Mouse (Mus musculus) cerebellum, adult 18-20 months (tissue): ENCODE results near the gene Kit.

Experiments used
- DNase-seq, 2 experiments: peaks; one replicate each; pipeline ENCODE4 v3.0.0; 2021

The Kit gene

DNA sequence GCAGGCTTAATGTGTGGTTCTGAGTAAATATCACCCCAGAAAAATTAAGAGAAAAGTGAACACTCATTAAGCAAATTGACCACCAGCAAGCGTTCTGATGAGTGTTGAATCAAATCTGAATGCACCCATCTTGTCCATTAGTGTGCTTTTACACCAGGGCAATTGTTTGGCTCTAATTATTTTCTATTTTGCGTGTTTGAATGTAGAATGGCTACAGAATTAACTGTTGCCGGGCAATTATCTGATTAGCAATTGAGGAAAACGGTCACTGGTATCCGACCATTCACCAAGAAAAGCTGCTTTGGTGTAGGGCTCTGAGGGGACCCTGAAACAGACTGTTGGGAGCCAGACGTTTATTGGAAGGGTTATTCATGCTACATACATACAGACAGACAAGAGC lies 16.2 kb downstream of the Kit start:
- no peak for DNase-seq

DNA sequence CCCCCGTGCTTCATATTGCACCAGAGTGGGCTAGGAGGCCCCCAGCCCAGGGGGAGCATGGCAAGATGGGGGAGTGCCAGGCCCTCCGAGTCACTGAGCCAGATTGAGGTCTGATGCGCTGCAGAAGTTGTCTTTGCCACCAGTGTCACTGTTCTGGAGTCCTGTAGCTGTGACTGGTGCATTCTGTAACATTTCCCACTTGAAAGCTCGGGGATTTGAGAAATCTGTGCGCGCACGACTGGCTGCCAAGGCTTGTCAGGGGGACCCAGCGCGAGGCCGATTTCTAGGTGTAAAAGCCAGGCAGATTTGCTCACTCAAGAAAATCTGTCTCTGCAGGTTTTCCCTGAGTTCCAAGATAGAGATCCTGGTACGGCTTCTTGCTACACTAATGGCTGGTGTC lies 16.9 kb downstream of the Kit start:
- DNase-seq, result no peak

DNA sequence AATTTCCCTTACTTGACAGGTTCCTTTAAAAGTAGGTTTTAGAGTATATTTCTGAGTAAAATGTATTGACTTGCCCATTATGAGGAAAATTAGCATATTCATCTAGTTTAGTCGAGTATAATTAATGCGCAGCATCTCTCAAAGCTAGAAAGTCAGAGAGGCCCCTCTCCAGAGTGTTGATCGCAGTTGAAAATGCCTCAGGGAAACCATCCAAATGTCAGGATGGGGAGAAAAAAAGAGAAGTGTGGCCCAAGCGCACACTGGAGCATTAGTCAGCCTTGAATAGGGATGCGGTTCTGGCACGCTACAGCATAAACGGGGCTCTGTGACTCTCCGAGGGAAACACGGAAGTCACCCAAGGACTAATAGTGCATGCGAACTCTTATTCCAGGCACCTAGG lies 20.6 kb downstream of the Kit start:
- no peak for DNase-seq

DNA sequence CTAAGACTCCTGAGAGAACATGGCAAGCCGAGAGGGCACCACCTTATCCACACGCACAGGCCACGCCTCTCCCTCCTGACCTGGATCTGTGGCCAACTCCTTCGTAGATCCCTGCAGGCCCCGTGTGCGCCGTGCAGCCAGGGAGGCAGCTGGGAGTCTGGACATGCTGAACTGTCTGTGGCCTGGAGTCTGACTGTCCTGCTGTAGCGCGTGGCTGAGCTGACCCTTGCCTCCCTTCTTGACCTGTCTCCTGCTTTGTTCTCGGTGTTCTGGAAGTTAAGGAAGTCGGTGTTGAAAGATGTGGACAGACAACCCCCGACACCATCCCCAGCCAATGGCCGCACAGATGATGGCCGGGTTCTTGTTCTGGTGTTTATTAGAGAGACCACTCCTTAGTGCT lies 21.5 kb downstream of the Kit start:
- DNase-seq, result peak in 1 of 2 experiments; percentile 7

DNA sequence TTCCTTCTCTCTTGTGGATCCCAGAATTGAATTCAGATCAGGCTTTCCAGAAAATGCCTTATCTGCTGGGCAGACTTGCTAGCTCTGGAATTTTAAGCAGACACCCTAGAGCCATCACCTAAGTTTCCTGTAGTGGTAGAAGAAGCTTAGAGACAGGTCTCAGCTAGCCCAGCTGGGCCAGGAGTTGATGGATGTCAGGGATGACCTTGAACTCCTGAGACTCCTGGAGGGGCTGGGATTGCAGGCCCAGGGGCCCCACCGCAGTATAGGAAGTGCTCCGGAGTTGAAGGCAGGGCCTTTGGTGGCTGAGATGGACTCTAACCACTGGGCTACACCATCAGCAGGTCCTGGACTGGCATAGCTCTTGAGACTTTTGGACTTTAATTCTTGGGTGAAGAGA lies 22.6 kb downstream of the Kit start:
- no peak for DNase-seq

DNA sequence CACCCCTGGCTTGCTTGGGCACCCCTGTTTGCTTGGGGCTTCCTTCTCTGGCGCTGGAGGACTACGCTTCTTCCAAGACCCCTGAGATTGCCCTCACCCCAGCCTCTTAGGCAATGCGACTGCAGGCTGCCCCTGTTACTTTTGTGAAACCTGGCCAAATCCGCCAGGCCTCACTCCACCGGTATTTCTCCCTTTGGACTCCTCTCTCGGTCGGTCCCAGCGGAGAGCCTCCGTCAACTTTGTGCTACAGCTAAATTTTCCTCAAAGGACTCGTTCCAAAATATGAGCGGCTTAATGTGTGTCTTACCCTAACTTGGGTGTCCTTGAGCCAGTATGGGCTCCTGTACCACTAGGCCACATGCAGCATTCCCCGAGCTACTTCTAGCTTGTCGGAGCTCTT lies 23.8 kb downstream of the Kit start:
- no peak for DNase-seq

DNA sequence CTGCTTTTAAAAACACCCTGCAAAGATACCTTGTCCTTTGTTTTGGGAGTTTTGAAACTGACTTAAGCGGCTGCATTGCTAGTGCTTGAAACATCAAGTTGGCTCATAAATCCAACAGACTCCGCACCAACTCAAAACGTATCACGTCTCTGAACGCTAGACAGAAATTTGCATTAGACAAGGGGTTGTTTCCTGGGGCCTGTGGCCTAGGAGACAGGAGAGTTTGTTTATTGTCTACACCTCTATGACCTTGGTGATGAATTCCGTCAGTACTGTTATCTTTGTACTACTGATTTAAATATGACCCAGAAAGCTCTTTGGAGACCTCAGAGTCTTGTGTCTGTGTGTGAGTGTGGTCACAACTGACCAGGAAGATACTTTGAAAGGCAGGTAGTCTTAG lies 25.3 kb downstream of the Kit start:
- DNase-seq, result no peak

DNA sequence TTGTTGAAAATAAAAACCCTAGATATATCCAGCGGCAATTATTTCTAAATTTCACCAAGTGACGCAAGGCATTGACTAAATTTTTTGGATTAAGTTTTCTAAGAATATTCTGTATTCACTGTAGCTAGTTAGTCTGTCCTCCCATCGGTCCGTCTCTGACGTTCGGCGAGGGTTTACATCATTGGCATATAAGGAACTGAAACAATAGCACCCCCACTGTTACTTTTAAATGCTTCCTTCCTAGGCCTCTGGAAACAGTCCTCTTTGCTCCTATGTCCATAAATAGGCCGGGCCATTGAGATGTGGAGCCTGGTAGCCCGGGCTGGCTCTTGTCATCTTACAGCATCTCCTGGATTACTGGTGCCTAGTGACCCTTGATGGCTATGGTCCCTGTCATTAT lies 29.5 kb downstream of the Kit start:
- no peak for DNase-seq

DNA sequence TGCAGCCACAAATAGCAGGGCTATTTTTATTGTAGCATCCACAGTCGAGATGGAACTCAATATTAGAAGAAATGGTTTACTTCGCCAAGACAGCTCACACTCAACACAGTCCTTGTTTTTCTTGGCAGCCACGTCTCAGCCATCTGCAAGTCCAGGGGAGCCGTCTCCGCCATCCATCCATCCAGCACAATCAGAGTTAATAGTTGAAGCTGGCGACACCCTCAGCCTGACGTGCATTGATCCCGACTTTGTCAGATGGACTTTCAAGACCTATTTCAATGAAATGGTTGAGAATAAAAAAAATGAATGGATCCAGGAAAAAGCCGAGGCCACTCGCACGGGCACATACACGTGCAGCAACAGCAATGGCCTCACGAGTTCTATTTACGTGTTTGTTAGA lies 32.2 kb downstream of the Kit start:
- DNase-seq, result no peak

DNA sequence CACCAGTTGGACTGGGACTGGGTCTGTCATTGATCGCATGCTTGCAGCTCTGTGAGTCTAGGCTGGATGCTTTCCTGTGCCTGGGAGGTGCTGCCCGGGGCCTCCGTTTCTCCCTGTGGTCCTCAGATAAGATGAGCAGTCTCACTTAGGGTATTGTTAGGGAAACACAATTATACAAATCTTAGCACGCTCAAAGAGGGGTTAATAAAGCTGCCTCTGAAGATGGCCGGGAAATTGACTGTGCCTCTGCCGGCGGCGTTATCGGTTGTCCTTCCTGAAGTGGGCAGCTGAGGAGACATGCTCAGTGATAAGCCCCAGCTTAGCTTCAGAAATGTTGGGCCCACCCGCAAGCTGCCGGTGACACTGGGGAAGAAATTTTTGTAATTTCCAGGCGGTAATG lies 33.3 kb downstream of the Kit start:
- no peak for DNase-seq

DNA sequence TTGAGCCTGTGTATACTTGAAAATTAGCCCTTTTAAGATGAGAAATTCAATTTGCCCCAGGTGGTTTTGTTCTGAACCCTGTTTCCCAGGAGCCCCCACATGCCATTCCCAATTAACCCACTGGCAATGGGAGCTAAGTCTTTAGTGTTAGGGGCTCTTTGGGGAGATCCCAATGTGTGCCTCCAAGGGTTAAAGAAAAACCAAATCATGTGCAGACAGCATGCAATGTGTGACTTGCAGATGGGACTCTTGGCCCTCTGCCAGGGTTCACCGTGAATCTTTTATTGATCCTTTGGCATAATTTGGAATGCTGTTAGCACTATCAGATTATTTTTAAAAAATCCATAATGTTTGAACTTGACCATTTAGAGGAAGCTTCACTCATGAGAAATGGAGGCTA lies 37.7 kb downstream of the Kit start:
- DNase-seq, result no peak

DNA sequence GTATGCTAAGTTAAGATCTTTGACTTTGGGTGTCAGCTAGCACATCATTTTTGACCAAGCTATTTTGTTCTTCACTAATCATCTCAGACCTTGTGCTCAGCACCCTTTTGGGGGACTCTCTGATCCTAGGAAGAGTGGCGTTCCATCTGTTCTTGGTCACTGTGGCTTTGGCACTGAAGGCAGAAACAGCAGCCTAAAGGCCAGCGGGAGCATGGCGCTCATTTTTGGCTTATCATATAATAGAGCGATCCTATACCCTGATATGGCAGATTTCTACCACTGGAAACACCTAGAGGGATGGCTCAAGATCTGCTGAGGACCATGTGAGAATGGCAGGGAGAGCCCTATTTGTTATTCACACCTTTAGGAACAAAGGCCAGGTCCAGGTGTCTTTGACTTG lies 38.2 kb downstream of the Kit start:
- DNase-seq, result no peak

DNA sequence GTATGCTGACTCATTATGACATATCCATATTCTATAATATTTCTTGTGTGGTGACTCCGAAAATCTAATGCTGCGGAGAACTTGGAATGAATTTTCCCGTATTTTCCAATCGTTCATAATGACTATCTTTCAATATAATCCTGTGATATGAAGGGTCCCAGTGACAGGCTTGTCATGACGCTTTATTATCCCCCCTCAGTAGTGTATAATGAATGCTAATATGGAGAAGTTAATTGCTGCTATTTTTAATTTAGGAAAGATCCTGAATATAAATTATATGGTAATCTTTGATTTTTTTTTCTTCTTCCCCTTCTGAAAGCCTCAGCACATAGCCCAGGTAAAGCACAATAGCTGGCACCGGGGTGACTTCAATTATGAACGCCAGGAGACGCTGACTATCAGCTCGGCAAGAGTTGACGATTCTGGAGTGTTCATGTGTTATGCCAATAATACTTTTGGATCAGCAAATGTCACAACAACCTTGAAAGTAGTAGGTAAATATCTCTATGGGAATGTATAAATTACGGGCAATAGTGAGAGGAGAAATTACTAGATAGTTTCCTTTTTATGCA lies 40.4 kb downstream of the Kit start:
- no peak for DNase-seq

DNA sequence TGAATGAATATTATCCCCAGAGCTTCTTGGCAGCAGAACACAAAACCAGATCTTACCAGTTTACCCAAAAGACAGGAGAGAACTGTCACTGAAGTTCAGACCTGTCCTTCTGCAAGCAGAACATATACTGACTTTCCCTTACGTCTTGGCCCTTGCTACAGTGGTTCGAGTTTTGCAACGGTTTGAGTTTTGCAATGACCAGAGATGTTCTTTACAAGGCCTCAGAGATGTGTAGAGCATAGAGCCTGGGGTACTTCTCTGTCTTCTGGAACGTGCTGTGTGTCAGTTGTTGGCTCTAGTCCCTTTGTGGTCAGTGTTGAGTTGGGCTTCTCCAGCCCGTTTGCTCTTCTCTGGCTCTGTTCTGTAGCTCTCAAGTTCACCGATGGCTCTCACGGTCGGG lies 40.9 kb downstream of the Kit start:
- no peak for DNase-seq

DNA sequence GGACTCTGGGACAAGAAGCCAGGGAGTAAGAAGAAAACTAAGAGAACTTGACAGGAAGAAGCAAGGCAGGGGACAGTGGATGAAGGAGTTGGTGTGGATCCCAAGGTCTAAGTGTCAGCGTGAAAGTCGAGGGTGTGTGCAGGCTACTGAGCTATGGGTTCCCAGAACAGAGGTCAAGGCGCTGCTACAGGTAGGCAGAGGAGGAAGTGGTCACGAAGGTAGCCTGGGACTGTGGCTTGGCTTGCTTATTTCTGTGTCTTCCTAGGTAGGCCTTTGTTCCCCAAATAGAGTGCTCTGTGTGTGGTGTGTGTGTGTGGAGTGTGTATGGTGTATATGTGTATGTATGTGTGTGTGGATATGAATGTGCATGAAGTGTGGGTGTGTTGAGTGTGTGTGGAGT lies 47.7 kb downstream of the Kit start:
- no peak for DNase-seq

DNA sequence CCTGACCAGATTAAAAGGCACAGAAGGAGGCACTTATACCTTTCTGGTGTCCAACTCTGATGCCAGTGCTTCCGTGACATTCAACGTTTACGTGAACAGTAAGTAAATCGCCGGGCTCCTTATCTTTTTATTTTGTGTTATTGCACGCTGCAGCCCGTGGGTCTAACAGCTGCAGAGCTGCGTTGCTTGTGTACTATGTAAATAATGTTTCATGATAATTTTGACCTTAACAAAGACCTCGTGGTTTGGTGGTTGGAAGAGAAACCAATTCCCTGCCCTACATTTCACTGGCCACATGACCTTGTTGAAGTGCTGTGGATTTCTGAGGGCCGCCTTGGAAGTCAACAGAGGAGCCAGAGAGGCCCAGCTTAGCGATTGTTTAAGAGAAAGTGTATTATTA lies 48.3 kb downstream of the Kit start:
- DNase-seq, result no peak

DNA sequence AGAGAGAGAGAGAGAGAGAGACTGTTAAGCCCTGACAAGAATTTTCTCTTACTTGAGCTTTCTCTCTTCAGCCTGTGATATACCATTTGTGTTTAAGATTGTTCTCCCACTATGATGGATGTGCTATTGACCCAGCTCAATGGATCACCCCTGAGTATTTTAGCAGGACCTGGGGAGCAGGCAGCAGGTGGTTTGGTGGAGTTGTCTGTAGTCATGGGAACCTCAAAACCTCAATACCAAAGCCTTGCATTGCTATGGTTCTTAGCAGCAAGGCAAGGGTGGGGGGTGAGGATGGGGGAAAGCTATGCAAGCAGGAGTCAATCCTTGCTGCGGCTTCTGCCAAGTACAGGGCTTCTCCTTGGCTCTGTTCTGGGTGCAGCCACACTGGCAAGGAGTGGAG lies 48.8 kb downstream of the Kit start:
- DNase-seq, result no peak

DNA sequence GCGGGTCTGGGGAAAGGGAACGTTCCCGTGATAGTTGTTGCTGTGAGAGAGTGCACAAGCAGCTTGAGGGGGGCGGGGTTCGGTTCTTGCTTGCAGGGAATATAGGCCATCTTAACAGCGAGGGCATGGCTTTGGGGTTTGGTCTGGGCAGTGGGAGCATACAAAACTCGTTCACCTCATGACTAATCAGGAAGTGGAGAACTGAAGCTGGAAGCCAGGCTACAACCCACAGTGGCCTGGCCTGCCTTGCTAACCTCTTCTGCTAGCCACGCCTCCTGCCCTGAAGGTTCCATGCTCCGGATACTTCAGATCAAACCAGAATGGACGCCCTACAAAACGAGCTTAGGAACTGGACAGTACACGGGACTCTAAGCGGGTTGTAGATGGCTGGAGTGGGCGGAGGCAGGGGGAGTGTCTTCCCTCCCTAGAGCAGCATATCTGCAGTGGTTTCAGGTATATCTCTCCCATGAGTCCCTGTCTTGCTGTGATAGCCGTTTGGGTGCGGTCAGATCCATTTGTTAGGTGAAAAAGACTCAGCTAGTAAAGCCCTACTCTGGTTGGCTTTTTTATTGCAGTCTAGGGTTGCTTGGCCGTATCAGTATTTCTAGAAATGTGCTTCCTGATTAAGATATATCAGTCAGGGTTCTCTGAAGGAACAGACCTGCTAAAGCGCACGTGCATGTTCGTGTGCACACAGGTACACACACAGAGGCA lies 49.4 kb downstream of the Kit start:
- no peak for DNase-seq

DNA sequence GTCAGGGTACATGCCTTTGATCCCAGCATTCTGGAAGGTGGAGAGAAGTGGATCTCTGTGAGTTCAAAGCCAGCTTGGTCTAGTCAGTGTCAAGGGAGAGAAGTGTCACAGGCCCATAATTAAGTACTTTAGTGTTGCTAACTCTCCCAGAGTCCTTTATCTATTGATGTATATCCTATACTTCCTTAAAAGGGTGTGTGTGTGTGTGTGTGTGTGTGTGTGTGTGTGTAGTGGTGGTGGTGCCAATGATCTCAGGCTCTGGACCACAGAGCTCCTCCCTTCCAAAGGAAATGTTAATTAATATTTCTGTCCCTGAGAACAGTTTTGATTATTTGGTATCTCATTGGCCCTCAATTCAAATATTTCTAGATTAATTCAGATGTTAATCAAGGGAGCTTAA lies 50.3 kb downstream of the Kit start:
- no peak for DNase-seq

DNA sequence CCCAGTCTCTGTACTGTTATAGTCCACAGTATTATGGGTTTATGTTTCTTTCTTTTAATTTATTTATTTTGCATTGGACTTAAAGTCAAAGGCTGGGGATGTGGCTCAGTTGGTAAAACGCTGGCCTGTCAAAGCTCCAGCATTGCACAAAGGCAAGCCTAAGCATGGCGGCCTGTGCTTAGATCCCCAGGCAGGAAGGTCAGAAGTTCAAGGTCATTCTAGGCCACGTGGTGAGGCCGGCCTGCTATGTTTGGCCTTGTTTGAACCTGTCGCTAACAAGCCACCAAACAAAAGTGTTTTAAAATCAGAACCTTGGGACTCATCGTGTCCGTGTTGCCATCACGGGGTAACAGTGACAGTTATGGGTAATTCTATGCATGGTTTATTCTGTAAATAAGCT lies 51.6 kb downstream of the Kit start:
- DNase-seq, result no peak

DNA sequence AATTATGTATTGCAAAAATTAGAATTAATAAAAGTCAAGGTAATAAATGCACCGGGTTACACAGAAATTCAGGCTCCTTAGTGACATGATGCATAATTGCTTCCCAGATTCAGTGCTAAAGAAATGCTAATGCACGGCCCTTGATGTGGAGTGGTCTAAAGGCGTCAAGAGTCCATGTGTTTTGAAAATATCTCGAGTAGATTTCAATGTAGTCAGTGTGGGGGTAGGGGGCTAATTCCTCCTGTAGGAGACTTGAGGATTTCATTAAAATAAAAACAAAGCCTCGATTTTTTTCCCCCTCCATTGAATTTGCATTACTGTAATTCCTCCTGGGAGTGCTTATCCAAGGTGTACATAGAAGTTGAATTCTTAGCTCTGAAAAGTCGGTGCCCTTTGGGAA lies 52.0 kb downstream of the Kit start:
- no peak for DNase-seq

DNA sequence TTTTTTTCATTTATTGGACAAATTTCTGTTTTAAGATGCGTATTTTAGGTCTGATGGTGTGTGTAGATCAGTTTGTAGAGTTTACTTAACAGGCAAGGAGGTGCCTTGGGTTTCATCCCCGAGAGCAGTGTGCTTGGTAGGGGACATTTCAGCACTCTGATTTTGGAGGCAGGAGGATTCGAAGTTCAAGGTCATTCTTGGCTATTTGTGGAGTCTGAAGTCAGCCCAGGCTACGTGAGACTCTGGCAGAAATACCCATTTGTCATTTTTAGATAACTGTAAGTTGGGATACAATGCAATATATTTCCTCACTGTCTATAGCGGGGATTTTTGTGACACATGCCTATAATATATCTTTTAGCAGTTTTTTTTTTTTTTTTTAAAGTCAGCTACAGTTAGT lies 57.5 kb downstream of the Kit start:
- no peak for DNase-seq

DNA sequence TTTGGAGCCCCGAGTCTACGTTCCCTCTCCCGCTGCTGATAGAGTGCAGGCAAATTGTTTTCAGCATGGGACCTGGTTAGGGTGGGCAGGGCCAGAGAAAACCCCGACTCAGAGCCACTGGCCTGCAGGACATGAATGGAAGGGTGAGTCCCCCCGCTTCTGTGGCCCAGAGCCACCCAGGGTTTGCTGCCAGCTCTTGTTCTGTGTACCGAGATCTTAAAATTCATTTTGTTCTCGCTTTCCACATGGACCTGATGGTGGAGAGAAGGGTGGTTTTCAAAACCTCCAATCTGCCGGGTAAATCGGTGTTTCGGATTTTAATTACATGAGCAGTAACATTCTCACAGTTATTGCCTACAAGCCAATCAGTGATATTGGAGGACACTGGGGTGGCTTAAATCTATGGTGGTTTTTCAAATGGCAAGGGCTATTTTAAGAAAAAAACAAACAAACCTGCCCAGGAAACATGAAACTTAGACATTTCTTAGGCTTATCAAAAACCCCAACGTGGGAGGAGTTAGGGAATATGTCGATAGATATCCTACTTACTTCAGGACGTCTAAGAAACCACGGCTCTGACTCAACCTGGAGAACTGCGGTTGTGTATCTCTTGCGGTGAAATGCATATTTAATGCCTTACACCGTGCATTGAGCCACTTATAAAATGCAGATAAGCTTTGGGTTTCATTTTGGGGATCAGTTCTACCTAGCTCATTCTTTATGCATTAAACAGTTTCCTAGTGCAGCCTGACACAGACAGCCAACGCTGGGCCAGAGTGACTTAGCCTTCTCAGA lies 58.3 kb downstream of the Kit start:
- no peak for DNase-seq

DNA sequence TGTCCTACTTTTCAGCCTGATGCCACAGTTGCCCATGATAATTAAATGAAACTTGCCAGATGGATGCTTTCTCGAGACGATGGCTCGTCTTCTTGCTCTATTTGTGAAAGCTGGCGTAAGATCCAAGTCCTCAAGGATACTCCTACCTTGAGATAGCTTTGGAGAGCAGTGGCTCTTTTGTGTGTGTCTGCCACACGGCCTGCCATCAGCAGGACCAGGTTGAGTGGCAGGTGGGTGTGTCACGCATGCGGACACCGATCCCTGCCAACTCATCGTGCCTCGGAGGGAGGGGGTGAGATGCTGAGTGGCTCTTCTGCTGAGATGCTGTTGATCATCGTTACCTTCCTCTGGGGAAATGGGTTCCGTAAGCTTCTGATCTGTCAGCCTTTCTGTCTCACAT lies 60.7 kb downstream of the Kit start:
- DNase-seq, result peak; percentile 22 to 23

DNA sequence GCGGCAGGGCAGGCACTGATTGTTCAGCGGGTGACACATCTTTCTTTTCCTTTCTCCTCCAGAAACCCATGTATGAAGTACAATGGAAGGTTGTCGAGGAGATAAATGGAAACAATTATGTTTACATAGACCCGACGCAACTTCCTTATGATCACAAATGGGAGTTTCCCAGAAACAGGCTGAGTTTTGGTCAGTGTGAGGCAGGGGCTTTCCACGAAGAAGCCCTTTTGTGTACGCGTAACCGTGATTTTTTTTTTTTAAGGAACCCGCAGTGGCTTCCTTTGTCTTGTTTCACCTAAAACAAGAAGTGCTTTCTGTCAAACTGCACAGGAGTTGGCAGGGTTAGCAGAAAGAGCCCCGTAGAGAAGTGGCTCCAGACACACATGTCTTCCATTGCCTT lies 65.9 kb downstream of the Kit start:
- no peak for DNase-seq
